Mouse (Mus musculus): ENCODE results near the gene Ptpru. TPM values are rescaled to one million over a fixed set of nuclear protein-coding genes. Genes with fewer than 3 reads are reported as not detected.

Ptpru gene
- polyA plus RNA-seq, 1 experiment from 2014 or later: 13.3 TPM

DNA sequence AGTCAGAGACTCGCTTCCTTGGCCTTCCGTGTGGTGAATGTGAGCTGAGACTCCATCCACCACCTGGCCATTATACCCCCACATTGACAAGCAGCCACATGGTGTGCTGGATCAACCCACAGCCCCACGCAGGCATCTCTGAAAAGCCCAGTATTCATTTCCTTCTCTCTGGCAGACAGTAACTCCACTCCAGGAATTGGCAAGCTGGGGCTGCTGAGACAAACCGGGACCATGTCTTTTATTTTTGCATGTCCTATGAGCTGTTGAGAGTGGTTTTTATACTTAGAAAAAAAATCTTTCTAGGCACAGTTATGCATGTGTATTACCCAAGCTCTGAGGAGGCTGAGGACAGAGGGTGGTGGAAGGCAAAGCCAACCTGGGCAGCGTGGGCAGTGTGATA is 118.9 kb downstream of the Ptpru start:
- H3K27me3 ChIP-seq (ENCODE audit: control insufficient read depth, insufficient read depth, low read length): no peaks in the 10 kb centered on the region
- H3K27ac ChIP-seq (ENCODE audit: low read depth, low read length): no peak overlapping the region
- peaks cover 4% of the 10 kb centered on the region; the same call in 1 of the 2 replicates for H3K4me1 ChIP-seq (ENCODE audit: control insufficient read depth, insufficient read depth, low read length)
- no peak for ATAC-seq (ENCODE audit: insufficient read depth, low FRiP score, low TSS enrichment)
- no peak overlapping the region for H3K9ac ChIP-seq (ENCODE audit: low read length)
- 80% methylated on average over 5 of the region's 5 CpGs for WGBS
- H3K9me3 ChIP-seq (ENCODE audit: control insufficient read depth, low read length): no peaks in the 10 kb centered on the region
- no peak for DNase-seq (ENCODE audit: low spot score)
- H3K36me3 ChIP-seq (ENCODE audit: control insufficient read depth, insufficient read depth, low read length): no peaks in the 10 kb centered on the region
- H3K4me2 ChIP-seq (ENCODE audit: low read depth): no peak overlapping the region
- H3K4me3 ChIP-seq (ENCODE audit: low read depth, low read length): no peak overlapping the region

Other genes starting within 250 kb of the Ptpru start
- gene Mecr, start 5.2 kb upstream of the Ptpru start, polyA plus RNA-seq (2014; fragmentation: Nextera tagmentation; extraction: Ambion mirVana): 38.4 and 41.9 TPM in 2 replicates
- gene Srsf4, start 35.3 kb upstream of the Ptpru start, polyA plus RNA-seq (2014; fragmentation: Nextera tagmentation; extraction: Ambion mirVana): 136 and 144 TPM in 2 replicates
- gene Tmem200b, start 83.5 kb upstream of the Ptpru start, polyA plus RNA-seq (2014; fragmentation: Nextera tagmentation; extraction: Ambion mirVana): 1.4 TPM in 2 replicates
- not detected in 2 replicates for gene Gm10300, start 236.4 kb upstream of the Ptpru start, polyA plus RNA-seq (2014; fragmentation: Nextera tagmentation; extraction: Ambion mirVana)
- 200 and 203 TPM in 2 replicates for gene Epb41, start 237.0 kb upstream of the Ptpru start, polyA plus RNA-seq (2014; fragmentation: Nextera tagmentation; extraction: Ambion mirVana)

Measured in neural tube, embryonic 11.5 days (tissue).